ENCODE assay signal across 24 mouse cellular contexts in the genomic region with DNA sequence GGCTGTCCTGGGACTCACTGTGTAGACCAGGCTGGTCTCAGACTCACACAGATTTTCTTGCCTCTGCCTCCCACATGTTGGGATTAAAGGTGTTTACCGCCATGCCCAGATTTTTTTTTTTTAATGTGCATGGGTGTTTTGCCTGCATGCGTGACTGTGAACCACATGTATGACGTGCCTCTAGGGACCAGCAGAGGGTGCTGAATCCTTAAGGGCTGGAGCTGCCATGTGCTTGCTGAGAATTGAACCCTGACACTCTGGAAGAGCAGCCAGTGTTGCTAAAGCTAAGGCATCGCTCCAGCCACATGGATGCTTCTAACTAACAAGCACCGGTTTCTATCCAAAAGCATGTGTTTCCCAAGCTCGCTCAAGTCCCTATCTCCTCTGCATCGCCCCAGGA. TPM values are rescaled to one million over a fixed set of nuclear protein-coding genes. Genes with fewer than 3 reads are reported as not detected.
A peak's percentile ranks its signal among the peaks of the same experiment; 100 is the strongest.
DNase-seq lines count a peak whose midpoint lies in the region; ATAC-seq and TF ChIP-seq lines count a peak whose summit lies in the region.
"Had no signal": no experiment of that assay in that cellular context is flagged by ENCODE, and none has a peak within 500 bp of the region (broad histone marks: within the 10 kb centered on the region; RNA-seq: fewer than 3 reads in every experiment).

No protein-coding gene starts in this region.

- 75% methylated on average over 7 of the region's 7 CpGs for WGBS in kidney, postnatal 0 days
- WGBS in midbrain, embryonic 11.5 days, result 68% methylated on average over 7 of the region's 7 CpGs
- WGBS in midbrain, embryonic 14.5 days, result 70% methylated on average over 7 of the region's 7 CpGs

- peaks cover 9% of the 10 kb centered on the region; the same call in 1 of the 2 replicates for H3K4me1 ChIP-seq in kidney, postnatal 0 days (replicated peaks; ENCODE audit: insufficient read depth, low read length)
- H3K4me1 ChIP-seq in midbrain, embryonic 11.5 days (ENCODE audit: control insufficient read depth, insufficient read depth, low read length), result peaks cover 4% of the 10 kb centered on the region
- H3K4me1 ChIP-seq in midbrain, embryonic 14.5 days (ENCODE audit: control insufficient read depth, insufficient read depth, low read length), result no peaks in the 10 kb centered on the region

- ATAC-seq in kidney, postnatal 0 days (replicated peaks; ENCODE audit: low FRiP score, low read depth), result no peak
- ATAC-seq in midbrain, embryonic 11.5 days (ENCODE audit: low FRiP score), result no peak
- no peak for ATAC-seq in midbrain, embryonic 14.5 days (ENCODE audit: low FRiP score, low TSS enrichment)
- ATAC-seq: inflammation-experienced regulatory T-cells, adult 6 months; midbrain, embryonic 15.5 days had no signal

- no peak for DNase-seq in kidney, postnatal 0 days (ENCODE audit: low spot score)
- no peak for DNase-seq in kidney, adult 11 months
- peak; percentile 53 for DNase-seq in midbrain, embryonic 11.5 days (ENCODE audit: low spot score, missing footprints)
- DNase-seq in midbrain, embryonic 14.5 days, result no peak
- peak; percentile 34 for DNase-seq in NIH3T3 (ENCODE audit: low read depth)
- DNase-seq in adrenal gland, postnatal 4 days (ENCODE audit: low spot score in 2 of 2), result no peak
- DNase-seq in right cerebral cortex, postnatal 10 days (ENCODE audit: low spot score in 2 of 2), result no peak
- DNase-seq: adrenal gland, adult 2 months; cerebellum, postnatal 10 days; heart, postnatal 10 days; left cerebral cortex, postnatal 4 days; lung, postnatal 10 days had no signal

- H3K9me3 ChIP-seq in kidney, postnatal 0 days (replicated peaks; ENCODE audit: low read length), result no peaks in the 10 kb centered on the region
- H3K9me3 ChIP-seq in midbrain, embryonic 11.5 days (ENCODE audit: control insufficient read depth, low read length), result no peaks in the 10 kb centered on the region
- H3K9me3 ChIP-seq in midbrain, embryonic 14.5 days (ENCODE audit: control insufficient read depth, low read length), result no peaks in the 10 kb centered on the region
- H3K9me3 ChIP-seq: kidney, embryonic 15.5 days; midbrain, embryonic 15.5 days had no signal

- no peak overlapping the region for H3K27ac ChIP-seq in kidney, postnatal 0 days
- H3K27ac ChIP-seq in midbrain, embryonic 11.5 days (ENCODE audit: low read depth, low read length), result no peak overlapping the region
- H3K27ac ChIP-seq in midbrain, embryonic 14.5 days (replicated peaks; ENCODE audit: low read depth, low read length), result no peak overlapping the region
- H3K27ac ChIP-seq: kidney, embryonic 15.5 days; midbrain, embryonic 15.5 days had no signal

- no peak overlapping the region for H3K9ac ChIP-seq in kidney, postnatal 0 days (ENCODE audit: low read depth, low read length)
- H3K9ac ChIP-seq in midbrain, embryonic 11.5 days (ENCODE audit: low read length), result no peak overlapping the region
- H3K9ac ChIP-seq in midbrain, embryonic 14.5 days (replicated peaks; ENCODE audit: low read length), result no peak overlapping the region
- H3K9ac ChIP-seq: kidney, embryonic 15.5 days; midbrain, embryonic 15.5 days had no signal

- no peak overlapping the region for H3K4me3 ChIP-seq in kidney, postnatal 0 days (replicated peaks; ENCODE audit: low read depth, low read length)
- no peak overlapping the region for H3K4me3 ChIP-seq in midbrain, embryonic 11.5 days (ENCODE audit: low read depth, low read length)
- no peak overlapping the region for H3K4me3 ChIP-seq in midbrain, embryonic 14.5 days (replicated peaks; ENCODE audit: low read depth, low read length)
- H3K4me3 ChIP-seq: kidney, embryonic 15.5 days; midbrain, embryonic 15.5 days had no signal

- peaks cover 10% of the 10 kb centered on the region; the same call in 1 of the 2 replicates for H3K27me3 ChIP-seq in kidney, postnatal 0 days (ENCODE audit: insufficient read depth, low read length)
- H3K27me3 ChIP-seq in midbrain, embryonic 11.5 days (ENCODE audit: control insufficient read depth, insufficient read depth, low read length), result peaks cover 30% of the 10 kb centered on the region
- peaks cover 32% of the 10 kb centered on the region for H3K27me3 ChIP-seq in midbrain, embryonic 14.5 days (ENCODE audit: control insufficient read depth, insufficient read depth, low read length)

- no peak overlapping the region for H3K4me2 ChIP-seq in kidney, postnatal 0 days (ENCODE audit: low read length)
- no peak overlapping the region for H3K4me2 ChIP-seq in midbrain, embryonic 11.5 days
- H3K4me2 ChIP-seq in midbrain, embryonic 14.5 days (ENCODE audit: low read length), result no peak overlapping the region
- H3K4me2 ChIP-seq: heart, embryonic 11.5 days; kidney, embryonic 15.5 days; midbrain, embryonic 15.5 days had no signal

- H3K36me3 ChIP-seq in kidney, postnatal 0 days (ENCODE audit: insufficient read depth, low read length), result no peaks in the 10 kb centered on the region
- no peaks in the 10 kb centered on the region for H3K36me3 ChIP-seq in midbrain, embryonic 11.5 days (ENCODE audit: control insufficient read depth, insufficient read depth, low read length)
- no peaks in the 10 kb centered on the region for H3K36me3 ChIP-seq in midbrain, embryonic 14.5 days (ENCODE audit: control insufficient read depth, insufficient read depth, low read length)
- H3K36me3 ChIP-seq: kidney, embryonic 15.5 days; midbrain, embryonic 15.5 days had no signal

- peak; percentile 21; the same call in 1 of the 2 replicates for TF ChIP-seq CTCF in kidney, postnatal 0 days (IDR thresholded peaks at IDR 0.05; ENCODE audit: low read depth)

RNA-seq across cellular contexts. Expression of a gene that starts 12.4 kb away (rescaled TPM):
- 57.7 and 58.1 TPM in 2 replicates for polyA plus RNA-seq in kidney, postnatal 0 days (2015; fragmentation: Nextera tagmentation; extraction: Ambion mirVana)
- polyA plus RNA-seq in midbrain, embryonic 11.5 days (2014; fragmentation: Nextera tagmentation; extraction: Ambion mirVana), result not detected in 2 replicates
- 0.11 TPM in 1 of 2 replicates, not detected in the other for polyA plus RNA-seq in midbrain, embryonic 14.5 days (2014; fragmentation: Nextera tagmentation; extraction: Ambion mirVana)
- total RNA-seq in adrenal gland, postnatal 4 days (2021), result 1 to 10 TPM in 1 of 2 experiments, not detected in 1; 2.3 TPM
- total RNA-seq: adrenal gland, adult 2 months; gastrocnemius, adult 8-10 months; granulocyte monocyte progenitor cell, adult 5-6 weeks; heart, postnatal 10 days; liver, adult 2 months; megakaryocyte, adult 5-6 weeks; neutrophil, adult 5-6 weeks had no signal
- polyA plus RNA-seq: inflammation-experienced regulatory T-cells, adult 6 months; midbrain, embryonic 15.5 days had no signal

RNA-seq across cellular contexts. Expression of a gene that starts 18.1 kb away (rescaled TPM):
- 2.8 and 3.1 TPM in 2 replicates for polyA plus RNA-seq in kidney, postnatal 0 days (2015; fragmentation: Nextera tagmentation; extraction: Ambion mirVana)
- polyA plus RNA-seq in midbrain, embryonic 11.5 days (2014; fragmentation: Nextera tagmentation; extraction: Ambion mirVana), result 2.2 and 2.9 TPM in 2 replicates
- 26.7 and 37.2 TPM in 2 replicates for polyA plus RNA-seq in midbrain, embryonic 14.5 days (2014; fragmentation: Nextera tagmentation; extraction: Ambion mirVana)
- 1 to 10 TPM; 1.9 to 3.0 TPM for total RNA-seq in adrenal gland, postnatal 4 days (2021)
- total RNA-seq: granulocyte monocyte progenitor cell, adult 5-6 weeks; megakaryocyte, adult 5-6 weeks; neutrophil, adult 5-6 weeks had no signal
- polyA plus RNA-seq: inflammation-experienced regulatory T-cells, adult 6 months had no signal

RNA-seq across cellular contexts. Expression of a gene that starts 29.7 kb away (rescaled TPM):
- 155 and 161 TPM in 2 replicates for polyA plus RNA-seq in kidney, postnatal 0 days (2015; fragmentation: Nextera tagmentation; extraction: Ambion mirVana)
- polyA plus RNA-seq in midbrain, embryonic 11.5 days (2014; fragmentation: Nextera tagmentation; extraction: Ambion mirVana), result not detected in 2 replicates
- not detected in 2 replicates for polyA plus RNA-seq in midbrain, embryonic 14.5 days (2014; fragmentation: Nextera tagmentation; extraction: Ambion mirVana)
- total RNA-seq in adrenal gland, postnatal 4 days (2021), result 10 to 100 TPM in 1 of 2 experiments, 1 to 10 TPM in 1; 1.0 to 24.8 TPM
- total RNA-seq: adrenal gland, adult 2 months; granulocyte monocyte progenitor cell, adult 5-6 weeks; left cerebral cortex, postnatal 4 days; liver, adult 2 months; megakaryocyte, adult 5-6 weeks; neutrophil, adult 5-6 weeks had no signal
- polyA plus RNA-seq: adrenal gland, adult 2 months; forebrain, embryonic 11.5 days; hindbrain, embryonic 11.5 days; inflammation-experienced regulatory T-cells, adult 6 months; liver, adult 2 months; midbrain, embryonic 15.5 days; stomach, embryonic 16.5 days had no signal

RNA-seq across cellular contexts. Expression of a gene that starts 34.4 kb away (rescaled TPM):
- 0.29 and 0.41 TPM in 2 replicates for polyA plus RNA-seq in kidney, postnatal 0 days (2015; fragmentation: Nextera tagmentation; extraction: Ambion mirVana)
- polyA plus RNA-seq in midbrain, embryonic 11.5 days (2014; fragmentation: Nextera tagmentation; extraction: Ambion mirVana), result not detected in 2 replicates
- polyA plus RNA-seq in midbrain, embryonic 14.5 days (2014; fragmentation: Nextera tagmentation; extraction: Ambion mirVana), result not detected in 2 replicates
- total RNA-seq in adrenal gland, postnatal 4 days (2021), result 1 to 10 TPM; 2.9 to 9.6 TPM
- total RNA-seq: granulocyte monocyte progenitor cell, adult 5-6 weeks; left cerebral cortex, postnatal 4 days; megakaryocyte, adult 5-6 weeks; neutrophil, adult 5-6 weeks had no signal
- polyA plus RNA-seq: forebrain, embryonic 11.5 days; hindbrain, embryonic 11.5 days; inflammation-experienced regulatory T-cells, adult 6 months; midbrain, embryonic 15.5 days had no signal

RNA-seq across cellular contexts. Expression of a gene that starts 49.8 kb away (rescaled TPM):
- 0.41 and 0.47 TPM in 2 replicates for polyA plus RNA-seq in kidney, postnatal 0 days (2015; fragmentation: Nextera tagmentation; extraction: Ambion mirVana)
- polyA plus RNA-seq in midbrain, embryonic 11.5 days (2014; fragmentation: Nextera tagmentation; extraction: Ambion mirVana), result not detected in 2 replicates
- 0.24 and 0.74 TPM in 2 replicates for polyA plus RNA-seq in midbrain, embryonic 14.5 days (2014; fragmentation: Nextera tagmentation; extraction: Ambion mirVana)
- not detected for total RNA-seq in adrenal gland, postnatal 4 days (2021)
- total RNA-seq: granulocyte monocyte progenitor cell, adult 5-6 weeks; heart, postnatal 10 days; liver, adult 2 months; megakaryocyte, adult 5-6 weeks; neutrophil, adult 5-6 weeks had no signal
- polyA plus RNA-seq: forebrain, embryonic 11.5 days; heart, embryonic 11.5 days; hindbrain, embryonic 11.5 days; inflammation-experienced regulatory T-cells, adult 6 months; kidney, embryonic 15.5 days; liver, adult 2 months; stomach, embryonic 16.5 days had no signal

Comparison
In these comparisons a context has a peak if more than half of its experiments do, and no peak if none do; other contexts are left out.
1. DNase-seq: peak in midbrain, embryonic 11.5 days (single experiment) and NIH3T3 (single experiment); none in kidney, postnatal 0 days (single experiment), kidney, adult 11 months (single experiment), midbrain, embryonic 14.5 days (single experiment), adrenal gland, postnatal 4 days (0 of 2) and right cerebral cortex, postnatal 10 days (0 of 2).
2. RNA of a gene that starts 12.4 kb away (polyA plus RNA-seq): 57.7 to 58.1 TPM in kidney, postnatal 0 days; 0.11 TPM in midbrain, embryonic 14.5 days and not detected in midbrain, embryonic 11.5 days; every median in the first group is over 10 times any median in the second.
3. RNA of a gene that starts 29.7 kb away (polyA plus RNA-seq): 155 to 161 TPM in kidney, postnatal 0 days; not detected in midbrain, embryonic 14.5 days and not detected in midbrain, embryonic 11.5 days; every median in the first group is over 100 times any median in the second.